In the genomic region with DNA sequence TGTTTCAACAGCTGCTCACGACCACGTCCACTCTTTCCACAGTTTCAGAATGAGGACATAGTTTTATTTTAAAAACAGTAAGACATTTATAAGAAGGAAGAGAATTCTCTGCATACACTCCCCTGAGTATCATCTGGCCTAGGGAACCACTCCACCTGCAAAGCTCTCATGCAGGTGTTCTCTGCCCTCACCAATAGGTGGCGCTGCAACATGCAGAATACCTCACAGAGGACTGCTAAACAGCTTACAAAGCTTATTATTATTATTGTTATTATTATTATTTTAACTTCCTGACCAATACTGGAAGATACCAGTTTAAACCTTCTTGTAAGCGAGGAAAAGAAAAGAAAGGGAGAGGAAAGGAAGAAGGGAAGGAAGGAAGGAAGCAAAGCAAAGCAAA, we compare ENCODE assay signal across 8 mouse cellular contexts.
DNase-seq lines count a peak whose midpoint lies in the region; ATAC-seq and TF ChIP-seq lines count a peak whose summit lies in the region.

No protein-coding gene starts in this region.

- H3K9me3 ChIP-seq in heart, embryonic 11.5 days (replicated peaks; ENCODE audit: control insufficient read depth, low read length) = no peaks in the 10 kb centered on the region
- no peaks in the 10 kb centered on the region for H3K9me3 ChIP-seq in E14TG2a.4 (ENCODE audit: low read length)
- H3K9me3 ChIP-seq in forebrain, embryonic 11.5 days (ENCODE audit: control insufficient read depth, low read length) = no peaks in the 10 kb centered on the region
- no peaks in the 10 kb centered on the region for H3K9me3 ChIP-seq in kidney, embryonic 15.5 days (replicated peaks)
- H3K9me3 ChIP-seq in lung, embryonic 14.5 days (ENCODE audit: low read depth, low read length) = no peaks in the 10 kb centered on the region
- no peaks in the 10 kb centered on the region for H3K9me3 ChIP-seq in stomach, postnatal 0 days (ENCODE audit: control insufficient read depth, low read length)

- no peak overlapping the region for H3K4me2 ChIP-seq in heart, embryonic 11.5 days
- no peak overlapping the region for H3K4me2 ChIP-seq in forebrain, embryonic 11.5 days (ENCODE audit: low read depth, low read length, severe bottlenecking)
- no peak overlapping the region for H3K4me2 ChIP-seq in kidney, embryonic 15.5 days
- no peak overlapping the region for H3K4me2 ChIP-seq in lung, embryonic 14.5 days
- no peak overlapping the region for H3K4me2 ChIP-seq in stomach, postnatal 0 days (replicated peaks; ENCODE audit: low read depth)

- TF ChIP-seq EP300 in stomach, postnatal 0 days (optimal IDR thresholded peaks at IDR 0.05) = no peak

- peak; percentile 91 for TF ChIP-seq CTCF in E14TG2a.4 (conservative IDR thresholded peaks at IDR 0.05; ENCODE audit: low read length)
- TF ChIP-seq CTCF in lung, embryonic 14.5 days (IDR thresholded peaks at IDR 0.05; ENCODE audit: low read depth) = peak; percentile 88
- TF ChIP-seq CTCF in stomach, postnatal 0 days (IDR thresholded peaks at IDR 0.05; ENCODE audit: low read depth) = peak; percentile 92

- DNase-seq in heart, adult 8-10 months (ENCODE audit: low spot score) = peak; percentile 42
- peak; percentile 62 to 72 for DNase-seq in adrenal gland, postnatal 36 days
- peak; percentile 71 for DNase-seq in forebrain, embryonic 11.5 days (ENCODE audit: low spot score)
- DNase-seq in lung, embryonic 14.5 days = peak; percentile 81
- DNase-seq in stomach, postnatal 0 days (ENCODE audit: low spot score) = peak; percentile 62

- H3K27me3 ChIP-seq in heart, embryonic 11.5 days (ENCODE audit: control insufficient read depth, insufficient read depth, low read length) = no peaks in the 10 kb centered on the region
- H3K27me3 ChIP-seq in E14TG2a.4 (ENCODE audit: insufficient read depth, low read length) = peaks cover 12% of the 10 kb centered on the region
- H3K27me3 ChIP-seq in forebrain, embryonic 11.5 days (ENCODE audit: control insufficient read depth, insufficient read depth, low read length) = no peaks in the 10 kb centered on the region
- H3K27me3 ChIP-seq in kidney, embryonic 15.5 days = no peaks in the 10 kb centered on the region
- H3K27me3 ChIP-seq in lung, embryonic 14.5 days (ENCODE audit: insufficient read depth, low read length) = no peaks in the 10 kb centered on the region
- H3K27me3 ChIP-seq in stomach, postnatal 0 days (ENCODE audit: control insufficient read depth, insufficient read depth, low read length) = no peaks in the 10 kb centered on the region

- H3K4me1 ChIP-seq in heart, embryonic 11.5 days (ENCODE audit: control insufficient read depth, insufficient read depth, low read length) = no peaks in the 10 kb centered on the region
- H3K4me1 ChIP-seq in E14TG2a.4 (replicated peaks; ENCODE audit: low read depth, low read length) = peaks cover 5% of the 10 kb centered on the region; the same call in 1 of the 2 replicates
- H3K4me1 ChIP-seq in forebrain, embryonic 11.5 days (replicated peaks; ENCODE audit: control insufficient read depth, insufficient read depth, low read length) = no peaks in the 10 kb centered on the region
- peaks cover 2% of the 10 kb centered on the region; the same call in 1 of the 2 replicates for H3K4me1 ChIP-seq in kidney, embryonic 15.5 days
- no peaks in the 10 kb centered on the region for H3K4me1 ChIP-seq in lung, embryonic 14.5 days (ENCODE audit: insufficient read depth)
- H3K4me1 ChIP-seq in stomach, postnatal 0 days (replicated peaks; ENCODE audit: control insufficient read depth, insufficient read depth) = no peaks in the 10 kb centered on the region

- H3K27ac ChIP-seq in heart, embryonic 11.5 days (ENCODE audit: low read depth, low read length) = no peak overlapping the region
- no peak overlapping the region for H3K27ac ChIP-seq in forebrain, embryonic 11.5 days (ENCODE audit: low read depth, low read length)
- H3K27ac ChIP-seq in kidney, embryonic 15.5 days = no peak overlapping the region
- no peak overlapping the region for H3K27ac ChIP-seq in lung, embryonic 14.5 days (ENCODE audit: low read depth)
- H3K27ac ChIP-seq in stomach, postnatal 0 days (replicated peaks) = no peak overlapping the region

- no peaks in the 10 kb centered on the region for H3K36me3 ChIP-seq in heart, embryonic 11.5 days (ENCODE audit: control insufficient read depth, insufficient read depth, low read length)
- no peaks in the 10 kb centered on the region for H3K36me3 ChIP-seq in E14TG2a.4 (ENCODE audit: insufficient read depth, low read length)
- no peaks in the 10 kb centered on the region for H3K36me3 ChIP-seq in forebrain, embryonic 11.5 days (ENCODE audit: control insufficient read depth, insufficient read depth, low read length)
- peaks cover 17% of the 10 kb centered on the region; the same call in 1 of the 2 replicates for H3K36me3 ChIP-seq in kidney, embryonic 15.5 days
- H3K36me3 ChIP-seq in lung, embryonic 14.5 days (ENCODE audit: insufficient read depth) = peaks cover 14% of the 10 kb centered on the region; the same call in 1 of the 2 replicates
- H3K36me3 ChIP-seq in stomach, postnatal 0 days (ENCODE audit: control insufficient read depth, insufficient read depth, low read length) = 0 out of 2 replicates have a peak, but pooled peaks cover 2% of the 10 kb centered on the region

- WGBS in heart, embryonic 11.5 days (ENCODE audit: insufficient replicate concordance) = 20% methylated on average over 4 of the region's 4 CpGs
- WGBS in forebrain, embryonic 11.5 days = 20% methylated on average over 4 of the region's 4 CpGs
- WGBS in kidney, embryonic 15.5 days = 28% methylated on average over 4 of the region's 4 CpGs
- WGBS in lung, embryonic 14.5 days = 21% methylated on average over 4 of the region's 4 CpGs
- 24% methylated on average over 4 of the region's 4 CpGs for WGBS in stomach, postnatal 0 days

- no peak for ATAC-seq in heart, embryonic 11.5 days (replicated peaks; ENCODE audit: insufficient number of reproducible peaks, low FRiP score, low TSS enrichment)
- ATAC-seq in forebrain, embryonic 11.5 days (replicated peaks; ENCODE audit: low FRiP score) = peak; percentile 67; the same call in 1 of the 2 replicates
- 0 out of 2 replicates have a peak, but pooled peaks have one; percentile 23 for ATAC-seq in kidney, embryonic 15.5 days (replicated peaks; ENCODE audit: low FRiP score)
- ATAC-seq in lung, embryonic 14.5 days (ENCODE audit: insufficient read depth) = no peak
- no peak for ATAC-seq in stomach, postnatal 0 days (ENCODE audit: low FRiP score, low TSS enrichment)

- no peak overlapping the region for H3K4me3 ChIP-seq in heart, embryonic 11.5 days (ENCODE audit: low read depth, low read length)
- no peak overlapping the region for H3K4me3 ChIP-seq in E14TG2a.4 (replicated peaks; ENCODE audit: low read length)
- no peak overlapping the region for H3K4me3 ChIP-seq in forebrain, embryonic 11.5 days (ENCODE audit: low read depth, low read length)
- H3K4me3 ChIP-seq in kidney, embryonic 15.5 days (replicated peaks) = no peak overlapping the region
- H3K4me3 ChIP-seq in lung, embryonic 14.5 days (ENCODE audit: low read depth, low read length) = no peak overlapping the region
- no peak overlapping the region for H3K4me3 ChIP-seq in stomach, postnatal 0 days (ENCODE audit: low read depth, low read length)

- no peak overlapping the region for H3K9ac ChIP-seq in heart, embryonic 11.5 days (ENCODE audit: low read depth, low read length)
- H3K9ac ChIP-seq in forebrain, embryonic 11.5 days (ENCODE audit: low read length) = no peak overlapping the region
- H3K9ac ChIP-seq in kidney, embryonic 15.5 days = no peak overlapping the region
- no peak overlapping the region for H3K9ac ChIP-seq in lung, embryonic 14.5 days
- no peak overlapping the region for H3K9ac ChIP-seq in stomach, postnatal 0 days (ENCODE audit: low read length)

Comparison
In these comparisons a context has a peak if more than half of its experiments do, and no peak if none do; other contexts are left out.
1. ATAC-seq: peak in forebrain, embryonic 11.5 days (single experiment) and kidney, embryonic 15.5 days (single experiment); none in heart, embryonic 11.5 days (single experiment), lung, embryonic 14.5 days (single experiment) and stomach, postnatal 0 days (single experiment).
2. Peak in every context shown above with its lines, with median percentiles within 50 percentile points of each other: DNase-seq and CTCF ChIP-seq.